Mouse (Mus musculus) lung, postnatal 14 days (tissue): Measurements from ENCODE around the gene Ina.
A peak's percentile ranks its signal among the peaks of the same experiment; 100 is the strongest.
"Not testable (repeated sequence)": the region's sequence is repeated elsewhere in the genome, so short reads cannot be mapped to it uniquely, and the experiment has no call there.

Source experiments
- DNase-seq: peaks from one replicate; pipeline ENCODE4 v3.0.0; 2021

Ina gene

DNA sequence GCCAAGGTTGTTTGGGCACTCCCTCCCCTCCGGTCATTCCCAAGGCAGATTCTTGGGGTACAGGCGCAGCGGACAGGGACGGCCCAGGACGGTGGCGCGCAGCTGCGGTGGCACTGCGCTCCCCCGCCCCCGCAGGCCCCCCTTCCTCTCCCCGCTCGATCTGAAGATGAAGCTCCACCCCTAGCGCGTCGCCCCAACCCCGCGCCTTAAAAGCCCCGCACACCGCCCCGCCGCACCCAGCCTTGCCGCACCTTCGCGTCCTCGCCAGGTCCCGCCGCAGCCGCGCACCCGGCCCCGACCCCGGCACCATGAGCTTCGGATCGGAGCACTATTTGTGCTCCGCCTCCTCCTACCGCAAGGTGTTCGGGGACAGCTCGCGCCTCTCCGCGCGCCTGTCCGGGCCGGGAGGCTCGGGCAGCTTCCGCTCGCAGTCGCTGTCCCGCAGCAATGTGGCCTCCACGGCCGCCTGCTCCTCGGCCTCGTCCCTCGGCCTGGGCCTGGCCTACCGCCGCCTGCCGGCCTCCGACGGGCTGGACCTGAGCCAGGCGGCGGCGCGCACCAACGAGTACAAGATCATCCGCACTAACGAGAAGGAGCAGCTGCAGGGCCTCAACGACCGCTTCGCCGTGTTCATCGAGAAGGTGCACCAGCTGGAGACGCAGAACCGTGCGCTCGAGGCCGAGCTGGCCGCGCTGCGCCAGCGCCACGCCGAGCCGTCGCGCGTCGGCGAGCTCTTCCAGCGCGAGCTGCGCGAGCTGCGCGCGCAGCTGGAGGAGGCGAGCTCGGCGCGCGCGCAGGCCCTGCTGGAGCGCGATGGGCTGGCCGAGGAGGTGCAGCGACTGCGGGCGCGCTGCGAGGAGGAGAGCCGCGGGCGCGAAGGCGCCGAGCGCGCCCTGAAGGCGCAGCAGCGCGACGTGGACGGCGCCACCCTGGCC lies at the start of gene Ina, which contains the start of gene Nt5c2:
Gene Ina (plus strand): TSS at position 252 of the 935 bp plus-strand sequence.
Gene Nt5c2 (minus strand): TSS at position 707 of the 935 bp plus-strand sequence.
- DNase-seq = peak; percentile 26

DNA sequence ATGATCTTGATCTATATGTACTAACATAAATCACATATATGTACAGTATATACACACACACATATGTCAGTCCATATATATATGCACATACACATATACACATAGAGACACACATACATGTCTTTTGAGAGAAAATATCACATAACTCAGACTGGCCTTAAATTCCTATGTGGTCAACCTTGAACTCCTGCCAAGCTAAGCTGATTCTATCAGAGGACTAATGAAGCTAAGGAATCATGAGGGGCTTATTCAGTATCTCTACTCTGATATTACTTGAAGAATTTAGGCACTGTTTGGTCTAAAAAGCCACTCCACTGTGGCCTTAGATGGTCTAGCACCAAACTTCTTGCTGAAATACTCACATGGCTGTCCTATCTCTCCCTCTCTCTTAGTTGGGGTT lies 49.0 kb upstream of the Ina start:
- no peak for DNase-seq

DNA sequence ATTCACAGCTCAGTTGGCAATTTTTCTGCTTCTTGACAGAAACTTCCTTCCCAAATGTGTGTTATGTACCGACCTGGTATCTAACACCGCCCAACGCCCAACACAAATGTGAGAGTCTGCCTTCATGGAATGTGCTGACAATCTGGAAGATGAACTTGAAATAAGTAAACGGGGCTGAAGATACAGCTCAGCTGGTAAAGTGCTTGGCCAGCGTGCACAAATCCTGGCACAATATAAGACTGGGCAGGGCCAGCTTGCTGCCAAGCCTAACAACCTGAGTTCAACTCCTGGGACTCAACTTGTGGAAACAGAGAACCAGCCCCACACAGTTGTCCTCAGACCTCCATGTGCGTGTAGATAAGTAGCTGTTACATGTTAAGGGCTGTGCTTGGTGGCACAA lies 48.2 kb upstream of the Ina start:
- no peak for DNase-seq

DNA sequence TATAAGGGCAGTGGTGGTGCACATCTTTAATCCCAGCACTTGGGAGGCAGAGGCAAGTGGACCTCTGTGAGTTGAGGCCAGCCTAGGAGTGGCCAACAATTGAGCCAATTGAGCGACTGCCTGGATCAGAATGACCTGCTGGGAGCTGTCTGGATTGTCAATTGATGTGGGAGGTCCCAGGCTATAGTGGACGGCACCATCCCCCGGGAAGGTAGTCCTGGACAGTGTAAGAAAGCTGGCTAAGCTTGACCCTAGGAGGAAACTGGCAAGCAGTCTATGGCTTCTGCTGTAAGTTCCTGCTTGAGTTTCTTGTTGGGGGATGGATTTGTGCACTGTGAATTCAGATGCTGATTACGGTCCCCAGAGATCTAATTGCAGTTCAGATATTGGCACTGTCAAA lies 46.6 kb upstream of the Ina start:
- no peak for DNase-seq

DNA sequence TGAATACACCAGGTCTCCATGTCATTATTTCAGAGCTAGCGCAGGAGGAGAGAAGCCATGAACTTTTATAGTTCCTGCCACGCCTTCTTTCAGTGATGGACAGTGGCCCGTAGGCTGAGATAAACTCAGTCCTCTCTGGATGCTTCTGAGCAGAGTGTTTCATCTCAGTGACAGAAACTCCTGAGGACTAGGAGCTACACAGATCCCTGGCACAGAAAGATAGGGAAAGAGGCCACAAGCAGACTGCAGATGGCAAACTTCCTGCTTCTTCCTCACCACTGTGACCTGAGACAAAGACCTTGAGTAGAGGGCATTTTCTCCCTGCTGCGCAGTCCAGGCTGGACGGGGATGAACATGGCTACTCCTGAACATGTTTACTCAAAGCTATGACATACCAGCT lies 45.7 kb upstream of the Ina start:
- DNase-seq = no peak

DNA sequence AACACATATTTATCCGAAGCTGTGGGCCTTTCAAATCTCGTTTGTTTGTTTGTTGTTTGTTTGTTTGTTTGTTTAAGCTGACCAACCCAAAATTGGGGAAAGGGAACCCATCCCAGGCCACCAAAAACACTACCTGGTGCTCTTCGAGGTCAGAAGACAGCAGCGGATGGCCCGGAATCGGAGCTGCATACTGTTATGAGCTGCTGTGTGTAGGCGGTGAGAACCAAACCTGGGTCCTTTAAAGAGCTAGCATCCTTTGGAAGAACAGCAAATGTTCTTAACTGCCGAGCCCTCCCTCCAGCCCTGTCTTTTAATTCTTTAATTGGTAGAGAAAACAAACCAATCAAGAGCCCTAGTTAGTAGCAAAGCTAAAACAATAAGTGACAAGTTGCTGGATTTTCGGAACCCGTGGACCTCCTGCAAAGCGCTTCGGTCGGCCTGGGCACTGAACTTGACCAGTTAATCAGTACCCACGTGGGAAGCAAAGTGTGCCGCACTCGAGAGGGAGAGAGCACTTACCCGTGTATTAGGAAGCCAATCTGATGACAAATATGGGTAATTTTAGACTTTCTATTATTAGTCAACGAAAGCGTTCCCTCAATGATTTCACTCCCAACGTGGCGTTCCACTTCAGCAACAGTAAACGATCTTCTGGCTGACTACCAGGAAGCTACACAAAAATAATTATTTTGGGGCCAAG lies 45.1 kb upstream of the Ina start:
- DNase-seq = peak; percentile 44

DNA sequence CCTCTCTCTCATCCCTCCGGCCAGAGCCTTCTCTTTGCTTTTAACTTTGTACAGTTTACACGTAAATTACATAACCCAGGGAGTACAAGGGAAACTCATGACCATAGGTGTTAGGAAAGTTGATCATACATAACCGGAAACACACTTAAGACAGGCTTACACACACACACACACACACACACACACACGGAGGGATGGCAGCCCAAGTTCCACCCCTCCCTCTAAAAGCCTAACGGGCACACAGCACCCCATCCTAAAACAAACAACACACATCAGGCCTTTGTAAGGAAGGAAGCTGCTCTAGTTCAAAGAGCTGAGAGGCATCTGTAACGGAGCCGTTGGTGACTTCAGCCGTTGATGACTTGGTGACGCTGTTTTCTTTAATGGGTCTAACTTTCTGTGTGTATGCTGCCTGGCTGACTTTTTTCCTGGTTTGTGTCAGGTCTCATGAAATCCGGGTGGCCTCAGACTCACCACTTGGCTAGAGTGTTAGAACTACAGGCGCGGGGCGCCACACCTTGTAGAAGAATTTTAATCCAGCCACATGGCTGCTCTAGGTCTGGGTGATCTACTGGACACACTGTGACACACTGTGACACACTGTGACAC lies 44.3 kb upstream of the Ina start:
- no peak for DNase-seq

DNA sequence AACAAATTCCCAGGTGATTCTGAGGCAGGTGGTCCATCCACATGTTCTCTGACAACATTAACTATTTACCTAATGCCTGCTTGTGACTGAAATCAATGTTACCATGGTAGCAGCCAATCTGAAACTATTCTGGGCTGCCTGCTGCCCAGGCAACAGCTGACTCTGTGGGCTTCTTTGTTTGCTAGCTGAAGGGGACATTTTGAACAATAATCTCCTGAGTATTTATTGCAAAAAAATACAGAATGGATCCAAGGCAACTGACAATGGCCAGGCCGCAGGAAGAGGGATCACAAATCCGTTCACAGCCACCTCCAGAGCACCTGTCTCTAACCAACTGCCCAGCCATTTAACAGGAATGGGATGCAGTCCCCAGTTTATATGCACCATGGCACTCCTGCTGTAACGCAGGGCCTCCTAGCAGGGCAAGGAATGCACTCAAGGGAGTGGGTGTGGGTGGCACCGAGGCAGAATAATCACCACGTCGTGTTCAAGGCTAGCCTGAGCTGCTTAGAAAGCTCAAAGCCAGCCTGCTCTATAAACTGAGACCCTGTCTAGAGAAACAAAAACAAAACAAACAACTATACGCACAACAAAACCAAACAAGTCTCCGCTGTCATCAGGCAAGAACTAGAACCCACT lies 43.3 kb upstream of the Ina start:
- no peak for DNase-seq

DNA sequence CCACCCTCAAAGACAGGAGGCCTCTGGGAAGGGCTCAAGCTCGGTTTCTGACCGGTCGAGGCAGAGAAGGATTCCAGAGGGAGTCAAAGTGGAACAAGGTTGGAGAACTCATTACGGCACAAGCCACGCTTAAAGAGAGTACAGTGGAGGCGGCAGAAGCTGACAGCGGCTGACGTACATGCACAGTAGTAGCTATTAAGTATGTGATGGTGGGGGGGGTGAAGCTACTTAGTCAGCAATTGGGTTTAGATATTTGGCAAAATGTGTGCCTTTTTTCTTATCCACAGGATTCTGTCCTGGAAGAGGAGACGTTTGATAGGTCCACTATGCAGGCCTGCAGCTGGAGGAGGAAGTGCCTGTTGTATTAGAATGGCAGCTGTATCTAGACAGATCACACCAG lies 42.8 kb upstream of the Ina start:
- no peak for DNase-seq

DNA sequence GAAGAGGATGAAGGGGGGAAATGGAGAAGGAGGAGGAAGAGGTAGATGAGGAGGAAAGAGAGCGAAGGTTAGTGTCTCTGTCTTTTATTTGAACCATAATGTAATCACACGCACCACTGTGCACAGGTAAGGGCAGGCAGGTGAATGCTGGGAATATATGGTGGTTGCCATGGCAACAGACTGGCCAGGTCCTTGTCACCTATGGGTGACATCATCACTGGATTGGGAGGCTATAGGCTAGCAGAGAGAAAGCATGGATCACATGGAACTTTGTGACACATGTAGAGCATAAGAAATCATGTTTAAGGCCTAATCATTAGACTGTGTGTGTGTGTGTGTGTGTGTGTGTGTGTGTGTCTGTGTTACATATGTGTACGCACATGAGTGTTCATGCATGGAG lies 42.3 kb upstream of the Ina start:
- DNase-seq = no peak

DNA sequence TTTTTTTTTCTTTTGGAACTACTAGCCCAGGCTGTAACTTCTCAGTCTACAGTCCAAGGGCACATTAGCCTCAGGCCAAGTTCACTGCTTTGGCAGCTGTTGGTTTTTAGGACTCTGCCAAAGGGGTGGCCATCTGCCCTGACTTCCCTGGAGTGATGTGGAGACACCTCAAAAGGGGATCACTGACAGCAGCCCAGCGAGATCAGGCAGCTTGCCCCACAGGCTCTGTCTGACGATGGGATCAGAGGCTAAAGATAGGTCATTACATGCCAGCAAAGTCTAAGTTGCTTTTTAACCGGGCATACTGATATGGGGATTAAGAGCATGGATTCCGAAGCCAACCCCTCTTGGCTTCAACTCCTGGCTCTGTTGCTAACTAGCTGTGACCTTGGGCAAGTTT lies 38.9 kb upstream of the Ina start:
- peak; percentile 55 for DNase-seq

DNA sequence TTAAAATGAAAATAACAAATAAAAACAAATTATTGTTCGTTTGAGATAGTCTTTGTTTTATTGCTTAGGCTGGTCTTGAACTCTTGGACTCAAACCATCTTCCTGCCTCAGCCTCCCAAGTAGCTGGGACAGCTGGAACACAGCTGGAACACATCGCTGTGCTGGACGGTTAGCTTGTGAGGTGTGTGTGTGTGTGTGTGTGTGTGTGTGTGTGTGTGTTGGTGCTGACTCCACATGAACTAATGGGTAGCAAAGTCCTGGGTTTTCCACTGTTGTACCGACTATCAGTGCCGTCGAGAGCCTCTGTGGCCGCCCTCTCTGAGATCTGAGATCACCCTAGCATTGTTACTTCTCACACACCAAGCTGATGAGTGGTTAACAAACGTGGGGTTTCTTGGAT lies 38.5 kb upstream of the Ina start:
- DNase-seq = no peak

DNA sequence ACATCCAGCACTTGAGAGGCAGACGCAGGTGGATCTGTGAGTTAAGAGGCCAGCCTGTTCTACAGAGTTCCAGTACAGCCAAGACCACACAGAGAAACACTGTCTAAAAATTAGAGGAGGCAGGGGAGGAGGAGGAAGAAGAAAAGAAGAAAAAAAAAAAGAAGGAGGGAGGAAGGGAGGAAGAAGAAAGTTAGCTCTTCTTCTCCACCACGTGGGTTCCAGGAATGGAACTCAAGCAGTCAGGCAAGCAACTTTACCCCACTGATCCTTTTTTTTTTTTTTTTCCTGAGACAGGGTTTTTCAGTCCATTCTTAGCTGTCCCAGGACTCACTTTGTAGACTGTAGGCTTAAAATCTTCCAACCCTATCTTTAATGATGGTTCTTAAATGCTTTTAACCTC lies 37.8 kb upstream of the Ina start:
- no peak for DNase-seq

DNA sequence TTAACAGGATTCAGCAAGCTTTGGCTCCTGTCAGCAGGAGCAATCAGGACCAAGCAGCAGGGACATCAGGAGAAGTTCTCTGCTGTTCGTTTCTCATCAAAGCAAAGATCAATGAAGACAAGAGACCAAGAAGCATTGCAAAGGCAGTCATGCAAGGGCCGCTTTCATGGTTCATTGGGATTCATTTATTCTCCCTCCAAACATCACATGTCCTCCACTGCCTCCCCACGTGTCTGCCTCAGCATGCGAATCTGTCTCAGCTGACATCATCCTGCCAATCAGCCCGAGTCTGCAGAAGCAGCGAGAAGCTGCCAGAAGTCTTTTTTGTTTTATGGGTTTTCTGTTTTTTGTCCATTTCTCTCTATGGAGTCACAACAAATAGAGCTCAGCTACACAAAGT lies 37.0 kb upstream of the Ina start:
- DNase-seq = no peak

DNA sequence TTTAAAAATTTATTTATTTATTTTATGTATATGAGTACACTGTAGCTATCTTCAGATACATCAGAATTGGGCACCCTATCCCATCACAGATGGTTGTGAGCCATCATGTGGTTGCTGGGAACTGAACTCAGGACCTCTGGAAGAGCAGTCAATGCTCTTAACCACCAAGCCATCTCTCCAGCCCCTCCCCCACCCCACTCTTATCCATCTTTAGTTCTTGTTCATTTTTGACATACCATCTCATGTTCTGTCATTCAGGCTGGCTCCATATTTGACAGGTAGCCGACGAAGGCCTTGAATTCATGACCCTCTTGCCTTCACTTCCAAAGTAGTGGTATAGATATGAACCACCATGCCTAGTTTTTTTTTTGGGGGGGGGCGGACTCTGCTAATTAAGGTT lies 36.4 kb upstream of the Ina start:
- not testable (repeated sequence) for DNase-seq

DNA sequence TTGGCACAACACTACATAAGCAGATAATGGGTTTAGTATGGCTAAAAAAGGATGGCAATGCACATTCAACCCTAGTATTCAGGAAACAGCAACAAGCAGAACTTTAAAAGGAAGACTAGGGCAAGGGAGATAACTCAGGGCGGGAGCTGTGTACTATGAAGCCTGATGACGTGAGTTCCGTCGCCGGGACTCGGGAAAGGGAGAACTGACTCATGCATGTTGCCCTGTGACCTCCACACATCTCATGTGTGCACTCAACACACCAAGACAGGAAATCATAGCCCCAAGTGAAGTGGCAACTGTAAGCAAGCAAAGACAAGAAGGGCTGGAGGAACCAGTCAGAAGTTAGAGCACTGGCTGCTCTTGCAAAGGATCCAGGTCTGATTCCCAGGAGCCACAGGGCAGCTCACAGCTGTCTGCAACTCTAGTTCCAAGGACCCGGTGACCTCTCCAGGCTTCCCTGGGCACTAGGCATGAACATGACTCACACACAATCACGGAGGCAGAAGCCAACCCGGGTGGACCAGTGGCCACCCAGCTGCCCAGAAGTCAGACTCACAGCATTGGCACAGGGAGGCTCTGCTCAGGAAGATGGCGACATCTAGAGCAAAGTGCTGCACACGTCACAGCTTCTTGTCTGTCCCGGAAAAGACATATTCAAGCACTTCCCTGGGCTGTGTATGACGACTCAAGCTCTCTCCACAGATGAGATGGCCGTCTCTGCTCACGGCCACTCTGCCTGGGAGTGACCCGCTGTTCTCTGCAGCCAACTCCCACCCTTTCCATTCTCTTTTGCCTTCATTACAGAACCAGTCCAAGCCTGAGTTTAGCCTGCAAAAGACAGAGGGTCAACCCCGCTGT lies 35.3 kb upstream of the Ina start:
- DNase-seq = no peak

DNA sequence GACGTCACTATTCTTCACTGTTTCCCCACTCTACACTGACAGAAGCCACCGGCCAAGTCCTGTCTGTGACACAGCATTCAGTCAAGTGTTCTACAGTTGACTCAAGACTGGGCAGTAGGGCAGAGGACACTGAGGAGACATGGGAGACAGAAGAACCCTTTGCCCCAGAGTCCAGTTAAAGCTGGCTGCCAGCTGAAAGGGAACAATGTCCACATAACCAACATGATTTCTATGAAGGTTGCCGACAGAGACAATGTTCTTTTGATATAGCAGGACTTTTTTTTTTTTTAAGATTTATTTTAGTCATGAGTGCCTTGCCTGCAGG lies 34.8 kb upstream of the Ina start:
- no peak for DNase-seq

DNA sequence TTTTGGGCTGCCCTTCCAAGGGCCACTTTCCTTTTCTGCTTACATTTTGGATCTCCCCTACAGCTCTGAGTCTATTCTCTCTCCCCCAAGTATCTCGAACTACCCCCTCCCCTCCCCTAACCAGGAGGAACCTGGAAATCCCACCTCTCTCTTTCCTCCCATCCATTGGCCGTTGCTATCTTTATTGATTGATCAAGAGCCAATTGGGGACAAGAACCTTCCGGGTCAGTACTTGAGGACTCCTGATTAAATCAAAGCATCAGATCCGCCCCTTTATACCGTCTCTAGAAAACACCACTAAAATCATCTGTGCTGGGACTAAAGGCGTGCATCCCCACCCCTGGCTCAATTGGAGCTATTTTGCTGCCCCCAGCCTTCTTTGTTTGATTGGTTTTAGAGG lies 33.0 kb upstream of the Ina start:
- DNase-seq = no peak

DNA sequence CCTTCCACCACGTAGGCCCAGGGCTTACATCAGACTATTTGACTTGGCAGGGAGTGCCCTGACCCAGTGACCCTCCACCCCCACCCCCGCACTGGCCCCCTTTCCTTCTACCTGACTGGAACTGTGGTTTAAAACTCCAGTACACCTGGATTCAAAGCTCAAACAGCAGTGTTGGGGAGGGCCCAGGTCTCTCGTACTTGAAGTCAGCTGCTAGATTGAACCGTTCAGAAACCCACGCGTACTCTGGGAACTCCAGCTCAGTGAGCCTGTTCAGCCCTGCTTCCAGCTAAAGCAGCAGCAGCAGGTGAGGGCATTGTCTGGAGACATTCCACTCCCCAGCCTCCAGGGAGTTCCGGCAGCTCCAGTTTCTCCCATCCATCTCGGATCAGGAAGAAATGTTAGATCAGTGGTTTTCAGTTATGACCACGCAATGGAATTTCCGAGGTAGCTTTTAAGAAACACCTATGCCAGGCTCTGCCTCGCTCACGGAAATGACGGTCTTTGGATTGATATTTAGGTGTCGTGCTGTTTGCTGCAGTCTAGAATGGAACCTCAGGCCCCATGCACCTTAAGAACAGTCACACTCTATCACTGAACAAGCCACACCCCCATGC lies 31.0 kb upstream of the Ina start:
- DNase-seq = no peak

DNA sequence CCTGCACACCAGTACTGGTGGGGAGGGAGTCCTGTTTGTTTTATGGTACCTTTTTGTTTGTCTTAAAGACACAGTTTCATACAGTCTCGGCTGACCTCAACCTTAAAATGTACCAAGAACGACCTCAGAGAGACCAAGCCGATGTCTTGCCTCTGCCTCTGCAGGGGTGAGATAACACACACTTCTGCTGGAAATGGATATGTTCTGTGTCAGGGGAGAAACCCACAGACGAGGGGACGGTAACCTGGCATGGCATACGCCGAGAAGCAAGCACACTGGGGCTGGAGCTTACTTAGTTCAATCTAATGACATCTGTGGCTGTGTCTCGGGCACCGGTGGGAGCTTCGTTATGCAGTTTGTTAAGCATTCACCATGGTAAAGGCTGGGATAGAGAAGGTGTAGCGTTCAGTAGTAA lies 30.5 kb upstream of the Ina start:
- no peak for DNase-seq

DNA sequence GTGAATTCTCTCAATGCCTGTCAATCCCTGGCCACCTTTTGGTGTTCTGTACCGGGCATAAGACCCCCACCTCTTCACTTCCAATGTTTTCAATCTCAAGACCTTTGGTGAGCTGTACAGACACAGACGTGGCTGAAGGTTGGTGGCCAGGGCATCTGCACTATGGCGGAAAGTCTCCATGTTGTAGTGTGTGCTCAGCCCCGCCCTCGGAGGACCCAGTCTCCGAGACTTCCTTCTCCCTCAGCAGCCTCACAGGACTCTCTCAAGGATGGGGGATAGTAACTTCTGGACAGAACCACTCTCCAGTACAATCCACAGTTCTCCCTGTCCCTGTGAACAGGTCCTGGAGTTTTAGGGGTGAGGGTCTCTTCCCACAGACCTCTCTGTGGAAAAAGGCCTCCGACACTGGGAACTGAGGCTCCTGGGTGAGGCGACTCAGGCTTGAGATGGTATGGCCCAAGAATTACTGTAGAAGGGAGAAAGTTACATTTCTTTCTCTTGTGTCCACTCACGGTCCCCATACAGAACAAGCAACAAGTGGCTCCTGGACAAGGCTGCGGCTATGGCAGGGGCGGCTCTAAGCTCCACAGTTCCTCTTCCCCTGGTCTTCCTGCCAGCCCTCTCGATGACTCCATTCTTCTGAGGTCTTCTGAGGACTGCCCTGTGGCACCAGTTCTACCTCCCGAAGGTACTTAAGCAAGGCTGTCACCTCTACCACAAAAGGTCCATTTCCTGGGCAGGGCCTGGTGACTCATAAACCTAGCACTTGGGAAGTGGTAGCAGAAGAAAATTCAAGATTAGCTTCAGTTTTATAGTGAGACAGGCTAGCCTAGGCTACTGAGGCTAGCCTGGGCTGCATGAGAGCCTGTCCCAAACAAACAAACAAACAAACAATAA lies 29.5 kb upstream of the Ina start:
- DNase-seq = peak; percentile 38
